Mouse (Mus musculus) ES-Bruce4 (cell line): ENCODE measurements around the gene St6gal1.

ENCODE experiments used
- CTCF ChIP-seq: IDR thresholded peaks from one replicate; pipeline ENCODE4 v1.8.1; 2011; ENCODE audit warnings: low read depth, low read length
- POLR2A ChIP-seq: IDR thresholded peaks from one replicate; pipeline ENCODE4 v1.8.1; 2011; ENCODE audit warnings: low read length; ENCODE audit not compliant: insufficient read depth

DNA sequence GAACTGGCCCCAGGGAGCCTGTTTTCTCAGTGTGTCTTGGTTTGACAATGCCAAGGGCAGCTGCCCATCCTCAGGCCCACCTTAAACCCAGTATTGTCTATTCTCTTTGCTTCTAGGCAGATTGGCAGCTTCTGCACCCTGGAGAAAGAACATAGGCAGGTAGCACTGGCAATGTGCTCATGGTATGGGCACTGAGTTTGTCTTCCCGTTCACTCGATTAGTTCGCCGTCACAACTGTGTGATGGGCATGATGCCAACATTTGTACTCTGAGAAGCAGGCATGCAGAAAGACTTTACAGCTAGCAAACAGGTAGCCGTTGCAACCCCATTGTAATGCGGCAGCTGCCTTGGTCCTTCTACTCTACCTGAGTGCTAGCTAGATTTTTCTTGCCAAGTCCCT lies 40.9 kb downstream of the St6gal1 start:
- TF ChIP-seq CTCF (no peak), POLR2A (no peak)
